ENCODE assay signal across 14 mouse cellular contexts in the genomic region with DNA sequence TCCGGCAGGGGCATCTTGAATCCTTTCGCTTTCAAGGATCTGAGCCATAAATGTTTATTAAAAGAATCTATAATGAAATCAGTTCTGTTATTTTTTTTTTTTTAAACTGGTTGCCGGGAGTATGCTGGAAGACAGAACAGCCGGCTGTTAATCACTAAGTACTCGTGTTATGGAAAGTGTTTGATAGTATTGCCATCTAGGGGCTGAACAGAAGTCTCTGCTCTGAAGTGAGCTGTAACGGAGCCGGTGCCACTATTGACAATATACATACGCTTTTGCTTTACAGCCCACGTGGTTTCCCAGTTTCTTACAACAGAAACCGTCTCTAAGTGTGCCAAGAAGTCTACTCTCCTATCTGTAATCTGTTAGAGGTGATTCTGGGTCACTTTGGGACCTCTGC.
DNase-seq lines count a peak whose midpoint lies in the region; ATAC-seq and TF ChIP-seq lines count a peak whose summit lies in the region.
"Had no signal": no experiment of that assay in that cellular context is flagged by ENCODE, and none has a peak within 500 bp of the region (broad histone marks: within the 10 kb centered on the region; RNA-seq: fewer than 3 reads in every experiment).

No protein-coding gene starts in this region.

- no peaks in the 10 kb centered on the region for H3K9me3 ChIP-seq in liver, embryonic 12.5 days (replicated peaks)
- H3K9me3 ChIP-seq in midbrain, embryonic 13.5 days: no peaks in the 10 kb centered on the region
- H3K9me3 ChIP-seq: liver, embryonic 15.5 days had no signal

- peak; percentile 46 for TF ChIP-seq CTCF in liver, adult 2 months (IDR thresholded peaks at IDR 0.05; ENCODE audit: low read depth, low read length)

- H3K79me2 ChIP-seq in liver, adult 2 months (ENCODE audit: control insufficient read depth, insufficient read depth, low read length): no peaks in the 10 kb centered on the region

- DNase-seq in frontal cortex, postnatal 25 days (ENCODE audit: low spot score in 2 of 2): no peak
- DNase-seq in liver, adult 2 months (ENCODE audit: extremely low read depth, low read depth, low spot score): peak; percentile 55
- peak; percentile 60 for DNase-seq in NIH3T3 (ENCODE audit: low read depth)
- no peak for DNase-seq in left cerebral cortex, adult 11 months (ENCODE audit: low spot score)
- DNase-seq: gastrocnemius, postnatal 25 days; heart, postnatal 36 days; layer of hippocampus, adult 9-11 months had no signal

- peak; percentile 84 for ATAC-seq in frontal cortex, adult (ENCODE audit: low TSS enrichment)
- ATAC-seq in liver, embryonic 12.5 days: no peak
- ATAC-seq in midbrain, embryonic 13.5 days: peak; percentile 66
- ATAC-seq in erythroid progenitor cell, adult 5-6 weeks (replicated peaks; ENCODE audit: low FRiP score, poor library complexity, severe bottlenecking): no peak
- ATAC-seq: activated CD4-positive, CD25-positive, alpha-beta regulatory T cell, adult 4 months had no signal

- WGBS in liver, adult 2 months: 43% methylated on average over 10 of the region's 10 CpGs
- 63% methylated on average over 10 of the region's 10 CpGs for WGBS in liver, embryonic 12.5 days (ENCODE audit: insufficient replicate concordance)
- 53% methylated on average over 10 of the region's 10 CpGs for WGBS in midbrain, embryonic 13.5 days

- H3K27ac ChIP-seq in liver, adult 2 months (replicated peaks; ENCODE audit: insufficient read depth, low read depth, low read length): no peak overlapping the region
- H3K27ac ChIP-seq in liver, embryonic 12.5 days: no peak overlapping the region
- H3K27ac ChIP-seq in midbrain, embryonic 13.5 days: no peak overlapping the region
- H3K27ac ChIP-seq: liver, embryonic 15.5 days had no signal

- H3K9ac ChIP-seq in liver, adult 2 months (ENCODE audit: low read depth, low read length): no peak overlapping the region
- H3K9ac ChIP-seq in liver, embryonic 12.5 days: no peak overlapping the region
- H3K9ac ChIP-seq in midbrain, embryonic 13.5 days (replicated peaks): no peak overlapping the region
- H3K9ac ChIP-seq: liver, embryonic 15.5 days had no signal

- H3K4me2 ChIP-seq in liver, embryonic 12.5 days: no peak overlapping the region
- no peak overlapping the region for H3K4me2 ChIP-seq in midbrain, embryonic 13.5 days (replicated peaks)
- H3K4me2 ChIP-seq: liver, embryonic 15.5 days had no signal

- no peaks in the 10 kb centered on the region; the same call in 1 of the 2 replicates for H3K4me1 ChIP-seq in liver, adult 2 months (ENCODE audit: control insufficient read depth, insufficient read depth, low read length)
- no peaks in the 10 kb centered on the region for H3K4me1 ChIP-seq in liver, embryonic 12.5 days
- 0 out of 2 replicates have a peak, but pooled peaks cover 3% of the 10 kb centered on the region for H3K4me1 ChIP-seq in midbrain, embryonic 13.5 days (replicated peaks)
- H3K4me1 ChIP-seq: liver, embryonic 15.5 days had no signal

- H3K36me3 ChIP-seq in liver, adult 2 months (ENCODE audit: control insufficient read depth, insufficient read depth, low read length): no peaks in the 10 kb centered on the region
- H3K36me3 ChIP-seq in liver, embryonic 12.5 days: no peaks in the 10 kb centered on the region
- H3K36me3 ChIP-seq in midbrain, embryonic 13.5 days: no peaks in the 10 kb centered on the region
- H3K36me3 ChIP-seq: liver, embryonic 15.5 days had no signal

- no peak overlapping the region for H3K4me3 ChIP-seq in liver, adult 2 months (ENCODE audit: insufficient read depth, low read depth, low read length)
- H3K4me3 ChIP-seq in liver, embryonic 12.5 days: no peak overlapping the region
- H3K4me3 ChIP-seq in midbrain, embryonic 13.5 days (replicated peaks): no peak overlapping the region
- H3K4me3 ChIP-seq: liver, embryonic 15.5 days; myocyte had no signal

- no peak for TF ChIP-seq POLR2A in liver, adult 2 months (IDR thresholded peaks at IDR 0.05; ENCODE audit: extremely low read depth, insufficient read depth, low read length)

- no peaks in the 10 kb centered on the region for H3K27me3 ChIP-seq in liver, adult 2 months (ENCODE audit: control insufficient read depth, insufficient read depth, low read length)
- H3K27me3 ChIP-seq in liver, embryonic 12.5 days (replicated peaks): no peaks in the 10 kb centered on the region
- no peaks in the 10 kb centered on the region for H3K27me3 ChIP-seq in midbrain, embryonic 13.5 days
- H3K27me3 ChIP-seq: liver, embryonic 15.5 days had no signal

Comparison
In these comparisons a context has a peak if more than half of its experiments do, and no peak if none do; other contexts are left out.
1. ATAC-seq: peak in frontal cortex, adult (single experiment) and midbrain, embryonic 13.5 days (single experiment); none in liver, embryonic 12.5 days (single experiment) and erythroid progenitor cell, adult 5-6 weeks (single experiment).
2. DNase-seq: peak in liver, adult 2 months (single experiment) and NIH3T3 (single experiment); none in frontal cortex, postnatal 25 days (0 of 2) and left cerebral cortex, adult 11 months (single experiment).